Mouse (Mus musculus) liver, postnatal 0 days (tissue): ENCODE data around the gene H2-DMa.

Experiments used
- CTCF ChIP-seq: sonication (generic); IDR thresholded peaks from 2 replicates; pipeline ENCODE4 v1.5.1; 2016; ENCODE audit warnings: antibody characterized with exemption, low read depth
- EP300 ChIP-seq: IDR thresholded peaks from 2 replicates; pipeline ENCODE4 v1.6.1; 2016; ENCODE audit warnings: antibody characterized with exemption, low read depth, mild to moderate bottlenecking

GRCm38 (mm10) chr17:34143461-34143860 is 24.1 kb downstream of the H2-DMa start:
- no peak for TF ChIP-seq CTCF
- TF ChIP-seq EP300: no peak
